In the genomic region with DNA sequence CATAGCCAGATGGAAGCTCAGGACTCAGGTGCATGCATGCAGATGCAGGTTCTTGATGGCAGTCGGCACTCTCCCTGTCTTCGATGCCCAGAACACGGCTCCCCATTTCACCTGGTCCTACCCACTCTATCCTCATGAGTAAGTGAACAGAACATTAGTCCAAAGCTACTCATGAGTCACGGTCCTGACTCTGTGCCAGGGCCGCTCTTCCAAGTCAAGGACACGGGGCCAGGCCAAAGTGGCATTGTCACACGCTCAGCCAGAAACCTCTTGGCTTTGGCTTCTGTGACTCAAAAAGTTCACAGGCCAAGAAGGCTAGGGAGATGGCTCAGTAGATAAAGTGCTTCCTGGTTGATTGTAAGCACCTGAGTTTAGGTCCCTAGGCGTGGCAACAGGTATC, we compare ENCODE assay signal across 11 mouse cellular contexts.
DNase-seq lines count a peak whose midpoint lies in the region; ATAC-seq and TF ChIP-seq lines count a peak whose summit lies in the region.
"Had no signal": no experiment of that assay in that cellular context is flagged by ENCODE, and none has a peak within 500 bp of the region (broad histone marks: within the 10 kb centered on the region; RNA-seq: fewer than 3 reads in every experiment).

No protein-coding gene starts in this region.

- no peaks in the 10 kb centered on the region for H3K36me3 ChIP-seq in hindbrain, embryonic 14.5 days (replicated peaks; ENCODE audit: control insufficient read depth, insufficient read depth)
- H3K36me3 ChIP-seq: embryonic facial prominence, embryonic 12.5 days; limb, embryonic 15.5 days; midbrain, embryonic 13.5 days had no signal

- DNase-seq in gastrocnemius, postnatal 14 days, result peak; percentile 42
- no peak for DNase-seq in gastrocnemius, postnatal 36 days
- DNase-seq in 416B (ENCODE audit: low read depth), result peak; percentile 17
- peak; percentile 90 to 93 for DNase-seq in adrenal gland, postnatal 36 days
- DNase-seq in lung, adult 2 months, result peak; percentile 47
- DNase-seq in hindbrain, embryonic 14.5 days (ENCODE audit: low spot score), result no peak
- DNase-seq in natural killer cell, adult 2 months (ENCODE audit: low spot score in 2 of 2), result no peak
- DNase-seq in left cerebral cortex, postnatal 36 days (ENCODE audit: low spot score in 2 of 2), result no peak

- H3K9me3 ChIP-seq in hindbrain, embryonic 14.5 days (ENCODE audit: control insufficient read depth, low read length), result no peaks in the 10 kb centered on the region
- H3K9me3 ChIP-seq: embryonic facial prominence, embryonic 12.5 days; limb, embryonic 15.5 days; midbrain, embryonic 13.5 days had no signal

- H3K9ac ChIP-seq in hindbrain, embryonic 14.5 days, result no peak overlapping the region
- H3K9ac ChIP-seq: embryonic facial prominence, embryonic 12.5 days; limb, embryonic 15.5 days; midbrain, embryonic 13.5 days had no signal

- H3K4me1 ChIP-seq in lung, adult 2 months (ENCODE audit: control insufficient read depth, insufficient read depth, low read length), result no peaks in the 10 kb centered on the region
- H3K4me1 ChIP-seq in hindbrain, embryonic 14.5 days (replicated peaks; ENCODE audit: control insufficient read depth, insufficient read depth, low read length), result no peaks in the 10 kb centered on the region
- H3K4me1 ChIP-seq: embryonic facial prominence, embryonic 12.5 days; limb, embryonic 15.5 days; midbrain, embryonic 13.5 days had no signal

- no peak overlapping the region for H3K4me3 ChIP-seq in lung, adult 2 months (replicated peaks; ENCODE audit: extremely low read depth, low read depth, low read length)
- no peak overlapping the region for H3K4me3 ChIP-seq in hindbrain, embryonic 14.5 days (replicated peaks; ENCODE audit: low read length)
- H3K4me3 ChIP-seq: embryonic facial prominence, embryonic 12.5 days; limb, embryonic 15.5 days; midbrain, embryonic 13.5 days had no signal

- H3K27me3 ChIP-seq in hindbrain, embryonic 14.5 days (ENCODE audit: control insufficient read depth, insufficient read depth, low read length), result no peaks in the 10 kb centered on the region
- H3K27me3 ChIP-seq: embryonic facial prominence, embryonic 12.5 days; limb, embryonic 15.5 days; midbrain, embryonic 13.5 days had no signal

- TF ChIP-seq POLR2A in lung, adult 2 months (IDR thresholded peaks at IDR 0.05; ENCODE audit: borderline replicate concordance, extremely low read depth, low read depth, low read length), result no peak

- no peak for ATAC-seq in hindbrain, embryonic 14.5 days (ENCODE audit: low FRiP score)
- ATAC-seq: midbrain, embryonic 13.5 days had no signal

- H3K4me2 ChIP-seq in hindbrain, embryonic 14.5 days (replicated peaks), result no peak overlapping the region
- H3K4me2 ChIP-seq: embryonic facial prominence, embryonic 12.5 days; limb, embryonic 15.5 days; midbrain, embryonic 13.5 days had no signal

- WGBS in lung, adult 2 months, result 67% methylated on average over 8 of the region's 8 CpGs
- WGBS in hindbrain, embryonic 14.5 days, result 90% methylated on average over 8 of the region's 8 CpGs

- no peak for TF ChIP-seq CTCF in lung, adult 2 months (IDR thresholded peaks at IDR 0.05; ENCODE audit: insufficient read depth, low read length)

- no peak overlapping the region for H3K27ac ChIP-seq in hindbrain, embryonic 14.5 days
- H3K27ac ChIP-seq: embryonic facial prominence, embryonic 12.5 days; limb, embryonic 15.5 days; midbrain, embryonic 13.5 days had no signal

- intact Hi-C loops in gastrocnemius, postnatal 14 days (cut with DNase I; ENCODE audit: low total_unique reads), result no loop called here
- intact Hi-C loops in gastrocnemius, postnatal 36 days (cut with DNase I), result no loop called here
- intact Hi-C loops in left cerebral cortex, postnatal 36 days (cut with DNase I), result no loop called here

Comparison
In these comparisons a context has a peak if more than half of its experiments do, and no peak if none do; other contexts are left out.
1. DNase-seq: peak in gastrocnemius, postnatal 14 days (single experiment), 416B (single experiment), adrenal gland, postnatal 36 days (2 of 2) and lung, adult 2 months (single experiment); none in gastrocnemius, postnatal 36 days (0 of 2), hindbrain, embryonic 14.5 days (single experiment), natural killer cell, adult 2 months (0 of 2) and left cerebral cortex, postnatal 36 days (0 of 2).